Mouse (Mus musculus): Measurements from ENCODE around the gene Usp49.

- no peak for TF ChIP-seq CTCF (IDR thresholded peaks at IDR 0.05; ENCODE audit: low read depth)
- no peak; the same call in 1 of the 2 replicates for TF ChIP-seq EP300 (IDR thresholded peaks at IDR 0.05; ENCODE audit: low read depth)
These were observed 30.8 kb upstream of the Usp49 start for GRCm38 (mm10) chr17:47599511-47600297.
